Mouse (Mus musculus): Measurements from ENCODE around the gene Zfp652. TPM values are rescaled to one million over a fixed set of nuclear protein-coding genes. Genes with fewer than 3 reads are reported as not detected.

Gene Zfp652
- polyA plus RNA-seq, 1 experiment from 2014 or later: 12.8 TPM

GRCm38 (mm10) chr11:95783958-95784357, 71.5 kb downstream of the Zfp652 start:
- Histone ChIP-seq H3K27me3 (ENCODE audit: control insufficient read depth, insufficient read depth, low read length) (no peaks in the 10 kb centered on the region), H3K4me2 (ENCODE audit: low read depth, low read length) (no peak overlapping the region), H3K36me3 (replicated peaks; ENCODE audit: control insufficient read depth, insufficient read depth, low read depth, low read length) (no peaks in the 10 kb centered on the region), H3K9me3 (replicated peaks; ENCODE audit: control insufficient read depth, low read length) (no peaks in the 10 kb centered on the region), H3K27ac (replicated peaks; ENCODE audit: low read depth, low read length) (no peak overlapping the region), H3K4me1 (ENCODE audit: control insufficient read depth, insufficient read depth, low read length) (no peaks in the 10 kb centered on the region), H3K9ac (replicated peaks; ENCODE audit: low read length) (no peak overlapping the region), H3K4me3 (ENCODE audit: low read depth, low read length) (no peak overlapping the region)
- 86% methylated on average over 9 of the region's 9 CpGs for WGBS
- ATAC-seq (replicated peaks; ENCODE audit: insufficient number of reproducible peaks, low FRiP score, low TSS enrichment, low read depth) (no peak), DNase-seq (ENCODE audit: low spot score) (no peak)

- Histone ChIP-seq H3K9ac (replicated peaks; ENCODE audit: low read length) (no peak overlapping the region), H3K4me1 (ENCODE audit: control insufficient read depth, insufficient read depth, low read length) (no peaks in the 10 kb centered on the region), H3K4me2 (ENCODE audit: low read depth, low read length) (no peak overlapping the region), H3K27ac (replicated peaks; ENCODE audit: low read depth, low read length) (no peak overlapping the region), H3K4me3 (ENCODE audit: low read depth, low read length) (no peak overlapping the region), H3K36me3 (replicated peaks; ENCODE audit: control insufficient read depth, insufficient read depth, low read depth, low read length) (no peaks in the 10 kb centered on the region), H3K9me3 (replicated peaks; ENCODE audit: control insufficient read depth, low read length) (no peaks in the 10 kb centered on the region), H3K27me3 (ENCODE audit: control insufficient read depth, insufficient read depth, low read length) (no peaks in the 10 kb centered on the region)
- ATAC-seq (replicated peaks; ENCODE audit: insufficient number of reproducible peaks, low FRiP score, low TSS enrichment, low read depth) (no peak), DNase-seq (ENCODE audit: low spot score) (peak; percentile 38)
- 92% methylated on average over 4 of the region's 4 CpGs for WGBS
Measured at GRCm38 (mm10) chr11:95785675-95786074, 73.2 kb downstream of the Zfp652 start.

- no peak for ATAC-seq (replicated peaks; ENCODE audit: insufficient number of reproducible peaks, low FRiP score, low TSS enrichment, low read depth)
- H3K4me1 ChIP-seq (ENCODE audit: control insufficient read depth, insufficient read depth, low read length): no peaks in the 10 kb centered on the region
- H3K4me2 ChIP-seq (ENCODE audit: low read depth, low read length): no peak overlapping the region
- no peak overlapping the region for H3K4me3 ChIP-seq (ENCODE audit: low read depth, low read length)
- WGBS: 90% methylated on average over 6 of the region's 6 CpGs
- no peak overlapping the region for H3K27ac ChIP-seq (replicated peaks; ENCODE audit: low read depth, low read length)
- no peaks in the 10 kb centered on the region for H3K9me3 ChIP-seq (replicated peaks; ENCODE audit: control insufficient read depth, low read length)
- no peak overlapping the region for H3K9ac ChIP-seq (replicated peaks; ENCODE audit: low read length)
- H3K36me3 ChIP-seq (replicated peaks; ENCODE audit: control insufficient read depth, insufficient read depth, low read depth, low read length): no peaks in the 10 kb centered on the region
- H3K27me3 ChIP-seq (ENCODE audit: control insufficient read depth, insufficient read depth, low read length): no peaks in the 10 kb centered on the region
- no peak for DNase-seq (ENCODE audit: low spot score)
Measured at GRCm38 (mm10) chr11:95786511-95786910, 74.0 kb downstream of the Zfp652 start.

- 82% methylated on average over 8 of the region's 8 CpGs for WGBS
- Histone ChIP-seq H3K4me1 (ENCODE audit: control insufficient read depth, insufficient read depth, low read length) (no peaks in the 10 kb centered on the region), H3K4me2 (ENCODE audit: low read depth, low read length) (no peak overlapping the region), H3K4me3 (ENCODE audit: low read depth, low read length) (no peak overlapping the region), H3K27ac (replicated peaks; ENCODE audit: low read depth, low read length) (no peak overlapping the region), H3K27me3 (ENCODE audit: control insufficient read depth, insufficient read depth, low read length) (no peaks in the 10 kb centered on the region), H3K36me3 (replicated peaks; ENCODE audit: control insufficient read depth, insufficient read depth, low read depth, low read length) (no peaks in the 10 kb centered on the region), H3K9me3 (replicated peaks; ENCODE audit: control insufficient read depth, low read length) (no peaks in the 10 kb centered on the region), H3K9ac (replicated peaks; ENCODE audit: low read length) (no peak overlapping the region)
- no peak for DNase-seq (ENCODE audit: low spot score)
- no peak for ATAC-seq (replicated peaks; ENCODE audit: insufficient number of reproducible peaks, low FRiP score, low TSS enrichment, low read depth)
Measured at GRCm38 (mm10) chr11:95789451-95789891, 77.0 kb downstream of the Zfp652 start.

GRCm38 (mm10) chr11:95791787-95792186, 79.3 kb downstream of the Zfp652 start:
- ATAC-seq (replicated peaks; ENCODE audit: insufficient number of reproducible peaks, low FRiP score, low TSS enrichment, low read depth) (no peak), DNase-seq (ENCODE audit: low spot score) (no peak)
- Histone ChIP-seq H3K9ac (replicated peaks; ENCODE audit: low read length) (no peak overlapping the region), H3K4me3 (ENCODE audit: low read depth, low read length) (no peak overlapping the region), H3K27me3 (ENCODE audit: control insufficient read depth, insufficient read depth, low read length) (0 out of 2 replicates have a peak, but pooled peaks cover under 1% of the 10 kb centered on the region), H3K4me1 (ENCODE audit: control insufficient read depth, insufficient read depth, low read length) (no peaks in the 10 kb centered on the region; the same call in 1 of the 2 replicates), H3K9me3 (replicated peaks; ENCODE audit: control insufficient read depth, low read length) (no peaks in the 10 kb centered on the region), H3K4me2 (ENCODE audit: low read depth, low read length) (no peak overlapping the region), H3K27ac (replicated peaks; ENCODE audit: low read depth, low read length) (no peak overlapping the region), H3K36me3 (replicated peaks; ENCODE audit: control insufficient read depth, insufficient read depth, low read depth, low read length) (no peaks in the 10 kb centered on the region)
- 80% methylated on average over 13 of the region's 13 CpGs for WGBS

- ATAC-seq (replicated peaks; ENCODE audit: insufficient number of reproducible peaks, low FRiP score, low TSS enrichment, low read depth) (no peak), DNase-seq (ENCODE audit: low spot score) (no peak)
- 90% methylated on average over 8 of the region's 8 CpGs for WGBS
- H3K9ac ChIP-seq (replicated peaks; ENCODE audit: low read length): no peak overlapping the region
- H3K4me2 ChIP-seq (ENCODE audit: low read depth, low read length): no peak overlapping the region
- H3K27ac ChIP-seq (replicated peaks; ENCODE audit: low read depth, low read length): no peak overlapping the region
- H3K9me3 ChIP-seq (replicated peaks; ENCODE audit: control insufficient read depth, low read length): no peaks in the 10 kb centered on the region
- H3K27me3 ChIP-seq (ENCODE audit: control insufficient read depth, insufficient read depth, low read length): peaks cover 3% of the 10 kb centered on the region; the same call in 1 of the 2 replicates
- H3K36me3 ChIP-seq (replicated peaks; ENCODE audit: control insufficient read depth, insufficient read depth, low read depth, low read length): no peaks in the 10 kb centered on the region
- no peak overlapping the region for H3K4me3 ChIP-seq (ENCODE audit: low read depth, low read length)
- H3K4me1 ChIP-seq (ENCODE audit: control insufficient read depth, insufficient read depth, low read length): no peaks in the 10 kb centered on the region; the same call in 1 of the 2 replicates
Measured at GRCm38 (mm10) chr11:95792950-95793509, 80.6 kb downstream of the Zfp652 start.

- H3K4me3 ChIP-seq (ENCODE audit: low read depth, low read length): no peak overlapping the region
- H3K36me3 ChIP-seq (replicated peaks; ENCODE audit: control insufficient read depth, insufficient read depth, low read depth, low read length): no peaks in the 10 kb centered on the region
- H3K4me1 ChIP-seq (ENCODE audit: control insufficient read depth, insufficient read depth, low read length): no peaks in the 10 kb centered on the region; the same call in 1 of the 2 replicates
- H3K9me3 ChIP-seq (replicated peaks; ENCODE audit: control insufficient read depth, low read length): no peaks in the 10 kb centered on the region
- H3K4me2 ChIP-seq (ENCODE audit: low read depth, low read length): no peak overlapping the region
- no peak overlapping the region for H3K27ac ChIP-seq (replicated peaks; ENCODE audit: low read depth, low read length)
- no peak overlapping the region for H3K9ac ChIP-seq (replicated peaks; ENCODE audit: low read length)
- ATAC-seq (replicated peaks; ENCODE audit: insufficient number of reproducible peaks, low FRiP score, low TSS enrichment, low read depth) (no peak), DNase-seq (ENCODE audit: low spot score) (no peak)
- H3K27me3 ChIP-seq (ENCODE audit: control insufficient read depth, insufficient read depth, low read length): peaks cover 3% of the 10 kb centered on the region; the same call in 1 of the 2 replicates
- 78% methylated on average over 5 of the region's 5 CpGs for WGBS
Measured at GRCm38 (mm10) chr11:95794201-95794600, 81.7 kb downstream of the Zfp652 start.

- WGBS: 51% methylated on average over 5 of the region's 5 CpGs
- no peaks in the 10 kb centered on the region for H3K36me3 ChIP-seq (replicated peaks; ENCODE audit: control insufficient read depth, insufficient read depth, low read depth, low read length)
- peaks cover 3% of the 10 kb centered on the region; the same call in 1 of the 2 replicates for H3K27me3 ChIP-seq (ENCODE audit: control insufficient read depth, insufficient read depth, low read length)
- no peak overlapping the region for H3K9ac ChIP-seq (replicated peaks; ENCODE audit: low read length)
- H3K4me2 ChIP-seq (ENCODE audit: low read depth, low read length): no peak overlapping the region
- ATAC-seq (replicated peaks; ENCODE audit: insufficient number of reproducible peaks, low FRiP score, low TSS enrichment, low read depth) (no peak), DNase-seq (ENCODE audit: low spot score) (no peak)
- H3K27ac ChIP-seq (replicated peaks; ENCODE audit: low read depth, low read length): no peak overlapping the region
- H3K9me3 ChIP-seq (replicated peaks; ENCODE audit: control insufficient read depth, low read length): no peaks in the 10 kb centered on the region
- H3K4me3 ChIP-seq (ENCODE audit: low read depth, low read length): no peak overlapping the region
- no peaks in the 10 kb centered on the region; the same call in 1 of the 2 replicates for H3K4me1 ChIP-seq (ENCODE audit: control insufficient read depth, insufficient read depth, low read length)
Measured at GRCm38 (mm10) chr11:95795582-95795981, 83.1 kb downstream of the Zfp652 start.
